Mouse (Mus musculus) layer of hippocampus, postnatal 36 days (tissue): ENCODE results near the gene Slc6a16. TPM values are rescaled to one million over a fixed set of nuclear protein-coding genes. Genes with fewer than 3 reads are reported as not detected.

Source experiments
- DNase-seq, 2 experiments: peaks; one replicate each; pipeline ENCODE4 v3.0.0; 2022
- total RNA-seq, 2 experiments: library from RNA; stranded (reverse); gene quantifications; 2 replicates each; pipeline ENCODE4 v1.2.3; 2021

The Slc6a16 gene
- total RNA-seq, 2 experiments from 2014 or later: 2.0 to 2.8 TPM

GRCm38 (mm10) chr7:45216442-45217183 lies 24.3 kb upstream of the Slc6a16 start:
- DNase-seq: no peak

- DNase-seq: no peak
These were observed 19.2 kb upstream of the Slc6a16 start for GRCm38 (mm10) chr7:45221680-45222079.

- DNase-seq: no peak
These were observed 16.1 kb upstream of the Slc6a16 start for GRCm38 (mm10) chr7:45224826-45225225.

- no peak for DNase-seq
These were observed 14.5 kb upstream of the Slc6a16 start for GRCm38 (mm10) chr7:45226421-45226820.

- no peak for DNase-seq
These were observed 12.3 kb upstream of the Slc6a16 start for GRCm38 (mm10) chr7:45228548-45228947.

- DNase-seq: no peak
These were observed 11.8 kb upstream of the Slc6a16 start for GRCm38 (mm10) chr7:45229046-45229445.

GRCm38 (mm10) chr7:45229459-45230203 lies 11.3 kb upstream of the Slc6a16 start:
- no peak for DNase-seq

GRCm38 (mm10) chr7:45231192-45231591 lies 9.7 kb upstream of the Slc6a16 start:
- no peak for DNase-seq

GRCm38 (mm10) chr7:45231941-45232340 lies 8.9 kb upstream of the Slc6a16 start:
- DNase-seq: no peak

GRCm38 (mm10) chr7:45232716-45233465 lies 8.0 kb upstream of the Slc6a16 start:
- DNase-seq: no peak

GRCm38 (mm10) chr7:45233580-45234332 lies 7.1 kb upstream of the Slc6a16 start:
- peak; percentile 72 to 75 for DNase-seq

GRCm38 (mm10) chr7:45234333-45234841 lies 6.5 kb upstream of the Slc6a16 start:
- no peak for DNase-seq

GRCm38 (mm10) chr7:45234922-45235571 lies 5.8 kb upstream of the Slc6a16 start:
- DNase-seq: no peak

- DNase-seq: no peak
These were observed 5.2 kb upstream of the Slc6a16 start for GRCm38 (mm10) chr7:45235656-45236180.

GRCm38 (mm10) chr7:45237747-45238699 lies 2.9 kb upstream of the Slc6a16 start:
- no peak for DNase-seq

GRCm38 (mm10) chr7:45238723-45239496 lies 2.0 kb upstream of the Slc6a16 start, which contains the start of gene Cd37:
TSS of gene Cd37 (minus strand) at chr7:45239115.
- DNase-seq: no peak

GRCm38 (mm10) chr7:45240109-45240508 lies 776 bp upstream of the Slc6a16 start:
- no peak for DNase-seq

- DNase-seq: no peak
These were observed 484 bp downstream of the Slc6a16 start for GRCm38 (mm10) chr7:45241389-45241749.

- no peak for DNase-seq
These were observed 6.8 kb downstream of the Slc6a16 start for GRCm38 (mm10) chr7:45247666-45248065.
